Mouse (Mus musculus) MEL (cell line): Measurements from ENCODE around the gene Pja2.

Source experiments
- CTCF ChIP-seq, 3 experiments: IDR thresholded peaks in 2 of 3; conservative IDR thresholded peaks in 1 of 3; 2 replicates each; pipeline ENCODE4 v1.5.1; 2011 to 2012; ENCODE audit warnings: low read length in 3 of 3, low read depth in 2 of 3, mild to moderate bottlenecking in 2 of 3, improper control_type of control experiment in 1 of 3, inconsistent platforms in 1 of 3, mixed read lengths in 1 of 3, moderate library complexity in 1 of 3; ENCODE audit not compliant: control insufficient read depth in 1 of 3, insufficient read depth in 1 of 3, poor library complexity in 1 of 3, severe bottlenecking in 1 of 3
- ETS1 ChIP-seq: IDR thresholded peaks from 2 replicates; pipeline ENCODE4 v1.6.1; 2012; ENCODE audit warnings: low read depth, mild to moderate bottlenecking, inconsistent platforms, low read length, improper control_type of control experiment, moderate library complexity
- POLR2A ChIP-seq, 2 experiments: IDR thresholded peaks; 2 replicates each; pipeline ENCODE4 v1.6.1; 2011 to 2012; ENCODE audit warnings: low read length in 2 of 2, mild to moderate bottlenecking in 2 of 2, control low read depth in 1 of 2, improper control_type of control experiment in 1 of 2, low read depth in 1 of 2, moderate library complexity in 1 of 2; ENCODE audit not compliant: control insufficient read depth in 1 of 2, insufficient read depth in 1 of 2, poor library complexity in 1 of 2
- USF2 ChIP-seq, 2 experiments: IDR thresholded peaks; 2 replicates each; pipeline ENCODE4 v1.6.1; 2011 to 2012; ENCODE audit warnings: improper control_type of control experiment in 2 of 2, low read length in 2 of 2, borderline replicate concordance in 1 of 2, inconsistent platforms in 1 of 2, low read depth in 1 of 2, mild to moderate bottlenecking in 1 of 2; ENCODE audit not compliant: insufficient read depth in 1 of 2
- ZNF384 ChIP-seq: IDR thresholded peaks from 2 replicates; pipeline ENCODE4 v1.6.1; 2012; ENCODE audit warnings: low read depth, mild to moderate bottlenecking, inconsistent platforms, low read length, improper control_type of control experiment

DNA sequence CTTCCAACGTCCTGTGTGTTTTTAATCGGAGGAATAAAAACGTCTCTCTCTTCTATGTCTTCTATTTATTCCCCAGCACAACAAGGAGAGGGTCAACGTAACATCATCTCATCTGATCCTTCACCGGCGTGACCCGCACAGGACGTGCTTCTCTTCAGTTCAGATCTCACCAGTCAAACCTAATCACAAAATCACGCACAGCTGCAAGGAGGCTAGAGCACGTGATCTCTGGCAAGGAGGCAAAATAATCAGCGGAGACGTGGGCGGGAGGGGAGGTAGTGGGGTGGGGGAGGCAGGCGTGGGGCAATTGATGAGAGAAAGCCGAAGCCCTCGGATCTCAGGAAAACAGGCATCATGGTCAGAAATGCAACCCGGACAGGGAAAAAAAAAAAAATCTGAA lies 14.4 kb upstream of the Pja2 start:
- TF ChIP-seq POLR2A (IDR thresholded peaks at IDR 0.05; ENCODE audit: control insufficient read depth in 1 of 2, insufficient read depth in 1 of 2, low read depth in 1 of 2, low read length in 2 of 2, poor library complexity in 1 of 2): no peak
- TF ChIP-seq ZNF384: no peak
- no peak for TF ChIP-seq USF2 (IDR thresholded peaks at IDR 0.05; ENCODE audit: borderline replicate concordance in 1 of 2, insufficient read depth in 1 of 2, low read depth in 1 of 2, low read length in 2 of 2)
- TF ChIP-seq CTCF (IDR thresholded peaks at IDR 0.05 in 2 of 3, conservative IDR thresholded peaks at IDR 0.05 in 1 of 3; ENCODE audit: control insufficient read depth in 1 of 3, insufficient read depth in 1 of 3, low read depth in 2 of 3, low read length in 3 of 3, poor library complexity in 1 of 3, severe bottlenecking in 1 of 3): no peak
- no peak for TF ChIP-seq ETS1
